Mouse (Mus musculus): ENCODE measurements around the gene Slc6a14. TPM values are rescaled to one million over a fixed set of nuclear protein-coding genes. Genes with fewer than 3 reads are reported as not detected.

Slc6a14 gene
- total and polyA plus RNA-seq, 2 experiments: 0.04 TPM; not detected in 1

GRCm38 (mm10) chrX:21715293-21715692 is 597 bp downstream of the Slc6a14 start:
- no peak overlapping the region for H3K27ac ChIP-seq (replicated peaks; ENCODE audit: insufficient read depth, low read depth, low read length)
- no peak for DNase-seq (ENCODE audit: extremely low read depth, low read depth, low spot score)
- H3K4me1 ChIP-seq (ENCODE audit: control insufficient read depth, insufficient read depth, low read length): no peaks in the 10 kb centered on the region
- WGBS: 51% methylated on average over 5 of the region's 5 CpGs
- H3K27me3 ChIP-seq (ENCODE audit: control insufficient read depth, insufficient read depth, low read length): no peaks in the 10 kb centered on the region
- H3K36me3 ChIP-seq (ENCODE audit: control insufficient read depth, insufficient read depth, low read length): no peaks in the 10 kb centered on the region
- H3K79me2 ChIP-seq (ENCODE audit: control insufficient read depth, insufficient read depth, low read length): no peaks in the 10 kb centered on the region
- no peak overlapping the region for H3K4me3 ChIP-seq (ENCODE audit: insufficient read depth, low read depth, low read length)
- TF ChIP-seq POLR2A (IDR thresholded peaks at IDR 0.05; ENCODE audit: extremely low read depth, insufficient read depth, low read length) (no peak), CTCF (IDR thresholded peaks at IDR 0.05; ENCODE audit: low read depth, low read length) (no peak)
- no peak overlapping the region for H3K9ac ChIP-seq (ENCODE audit: low read depth, low read length)

GRCm38 (mm10) chrX:21716885-21717284 is 2.2 kb downstream of the Slc6a14 start:
- 84% methylated on average over 2 of the region's 2 CpGs for WGBS
- no peak for DNase-seq (ENCODE audit: extremely low read depth, low read depth, low spot score)
- Histone ChIP-seq H3K27me3 (ENCODE audit: control insufficient read depth, insufficient read depth, low read length) (no peaks in the 10 kb centered on the region), H3K79me2 (ENCODE audit: control insufficient read depth, insufficient read depth, low read length) (no peaks in the 10 kb centered on the region), H3K9ac (ENCODE audit: low read depth, low read length) (no peak overlapping the region), H3K4me3 (ENCODE audit: insufficient read depth, low read depth, low read length) (no peak overlapping the region), H3K27ac (replicated peaks; ENCODE audit: insufficient read depth, low read depth, low read length) (no peak overlapping the region), H3K4me1 (ENCODE audit: control insufficient read depth, insufficient read depth, low read length) (no peaks in the 10 kb centered on the region), H3K36me3 (ENCODE audit: control insufficient read depth, insufficient read depth, low read length) (no peaks in the 10 kb centered on the region)
- TF ChIP-seq CTCF (IDR thresholded peaks at IDR 0.05; ENCODE audit: low read depth, low read length): no peak

- Histone ChIP-seq H3K9ac (ENCODE audit: low read depth, low read length) (no peak within 1 kb of the TSS), H3K36me3 (ENCODE audit: control insufficient read depth, insufficient read depth, low read length) (no peaks in the 10 kb centered on the region), H3K27ac (replicated peaks; ENCODE audit: insufficient read depth, low read depth, low read length) (no peak within 1 kb of the TSS), H3K27me3 (ENCODE audit: control insufficient read depth, insufficient read depth, low read length) (no peaks in the 10 kb centered on the region), H3K4me1 (ENCODE audit: control insufficient read depth, insufficient read depth, low read length) (no peaks in the 10 kb centered on the region), H3K4me3 (ENCODE audit: insufficient read depth, low read depth, low read length) (no peak within 1 kb of the TSS), H3K79me2 (ENCODE audit: control insufficient read depth, insufficient read depth, low read length) (no peaks in the 10 kb centered on the region)
- DNase-seq (ENCODE audit: extremely low read depth, low read depth, low spot score): no peak
- TF ChIP-seq CTCF (IDR thresholded peaks at IDR 0.05; ENCODE audit: low read depth, low read length): no peak
- no peak for TF ChIP-seq POLR2A (IDR thresholded peaks at IDR 0.05; ENCODE audit: extremely low read depth, insufficient read depth, low read length)
Measured at GRCm38 (mm10) chrX:21744997-21745396, 30.3 kb downstream of the Slc6a14 start, which contains the start of gene Gm28269. Gene Gm28269, minus strand, starts transcription at chrX:21745097.

Other genes starting within 250 kb of the Slc6a14 start
- 0.07 TPM in 1 of 2 replicates, not detected in the other for gene Agtr2, start 230.4 kb upstream of the Slc6a14 start, total RNA-seq (2014; rRNA removed)
- not detected in 2 replicates for gene Agtr2, start 230.4 kb upstream of the Slc6a14 start, polyA plus RNA-seq (2012; rRNA removed)
- gene Gm28269, start 30.2 kb downstream of the Slc6a14 start, total RNA-seq (2014; rRNA removed): not detected in 2 replicates
- not detected in 2 replicates for gene Gm28269, start 30.2 kb downstream of the Slc6a14 start, polyA plus RNA-seq (2012; rRNA removed)